Mouse (Mus musculus) brain, embryonic 14.5 days (tissue): ENCODE measurements around the gene Ggnbp2.

Experiments
- CTCF ChIP-seq: fragments of 200-500 bp; IDR thresholded peaks from 2 replicates; pipeline ENCODE4 v1.5.1; 2012; ENCODE audit warnings: inconsistent platforms, mild to moderate bottlenecking, moderate library complexity, borderline replicate concordance; ENCODE audit not compliant: insufficient read depth, insufficient read length; ENCODE audit errors: extremely low read depth
- POLR2A ChIP-seq: fragments of 200-500 bp; IDR thresholded peaks from 2 replicates; pipeline ENCODE4 v1.6.1; 2012; ENCODE audit warnings: mild to moderate bottlenecking, inconsistent platforms, borderline replicate concordance; ENCODE audit not compliant: poor library complexity, insufficient read depth, insufficient read length, severe bottlenecking; ENCODE audit errors: extremely low read depth

DNA sequence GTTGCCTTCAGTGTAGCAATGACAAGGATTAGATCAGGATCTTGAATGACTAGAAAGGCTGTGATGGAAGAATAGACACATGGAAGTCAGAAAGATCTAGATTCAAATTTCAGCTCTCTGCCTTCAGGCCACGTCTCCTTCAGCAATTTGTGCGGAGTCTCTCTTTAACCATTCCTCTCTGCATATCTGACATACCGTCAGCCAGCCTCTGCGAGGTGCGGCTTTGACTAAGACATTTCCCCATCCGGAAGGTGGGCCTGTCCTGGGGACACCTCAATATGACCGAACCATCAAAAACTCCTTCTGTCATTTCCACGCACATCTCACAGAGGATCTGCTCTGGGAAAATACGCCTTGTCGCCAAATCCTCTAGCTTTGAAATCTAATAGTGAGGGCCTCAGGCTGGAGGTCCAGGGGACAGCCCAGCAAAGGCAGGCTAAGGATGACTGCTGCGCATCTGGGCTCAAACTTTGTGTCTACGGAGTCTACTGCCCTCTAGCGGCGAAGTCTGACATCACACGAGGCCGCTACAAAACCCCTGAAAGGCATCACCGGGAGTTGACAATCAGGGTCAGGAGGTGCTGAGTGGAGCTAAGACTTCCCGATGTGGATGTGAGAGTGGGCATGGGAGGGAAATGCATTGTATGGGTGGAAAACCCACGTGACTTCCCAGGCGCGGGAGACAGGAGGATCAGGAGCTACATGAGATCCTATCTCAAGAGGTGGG is 72.8 kb downstream of the Ggnbp2 start:
- TF ChIP-seq CTCF (peak; percentile 97), POLR2A (no peak)
